Mouse (Mus musculus) C2C12 (cell line): ENCODE measurements around the gene Rbsn. TPM values are rescaled to one million over a fixed set of nuclear protein-coding genes. Genes with fewer than 3 reads are reported as not detected.

Source experiments
- H3K27me3 ChIP-seq: one replicate; pipeline ENCODE4 v1.6.1; 2011; ENCODE audit not compliant: control insufficient read depth, insufficient read depth, insufficient read length
- H3K36me3 ChIP-seq: one replicate; pipeline ENCODE4 v1.6.1; 2011; ENCODE audit not compliant: control insufficient read depth, insufficient read depth
- H3K4me3 ChIP-seq: one replicate; pipeline ENCODE4 v1.5.1; 2011; ENCODE audit warnings: mild to moderate bottlenecking, control low read depth; ENCODE audit not compliant: poor library complexity, insufficient read depth, severe bottlenecking
- H3K79me2 ChIP-seq: one replicate; pipeline ENCODE4 v1.6.1; 2011; ENCODE audit not compliant: control insufficient read depth, insufficient read depth
- H3K79me3 ChIP-seq: one replicate; pipeline ENCODE4 v1.6.1; 2011; ENCODE audit warnings: low read depth, control low read depth
- H3ac ChIP-seq: one replicate; pipeline ENCODE3; 2011; ENCODE audit warnings: low read depth; ENCODE audit not compliant: control insufficient read depth, insufficient read length
- CEBPB ChIP-seq: IDR thresholded peaks from one replicate; pipeline ENCODE4 v1.6.1; 2011; ENCODE audit warnings: low read depth, mild to moderate bottlenecking, control low read depth, moderate library complexity
- CTCF ChIP-seq: IDR thresholded peaks from one replicate; pipeline ENCODE4 v1.5.1; 2011; ENCODE audit not compliant: control insufficient read depth, insufficient read depth, insufficient read length
- FOSL1 ChIP-seq: IDR thresholded peaks from one replicate; pipeline ENCODE4 v1.8.0; 2011; ENCODE audit warnings: mild to moderate bottlenecking, low read length; ENCODE audit not compliant: poor library complexity, insufficient read depth, severe bottlenecking
- MAX ChIP-seq: IDR thresholded peaks from one replicate; pipeline ENCODE4 v1.6.1; 2011; ENCODE audit warnings: mild to moderate bottlenecking, control low read depth
- MYOD1 ChIP-seq: IDR thresholded peaks from one replicate; pipeline ENCODE4 v1.6.1; 2011; ENCODE audit warnings: low read depth; ENCODE audit not compliant: control insufficient read depth, insufficient read length
- MYOG ChIP-seq: IDR thresholded peaks from one replicate; pipeline ENCODE4 v1.6.1; 2011; ENCODE audit not compliant: control insufficient read depth, insufficient read length; ENCODE audit errors: extremely low read depth
- USF1 ChIP-seq: IDR thresholded peaks from one replicate; pipeline ENCODE4 v1.6.1; 2011; ENCODE audit warnings: low read depth, mild to moderate bottlenecking, control low read depth, moderate library complexity
- polyA plus RNA-seq: library from polyadenylated mRNA; unstranded; fragments of >200 nt; fragmentation: generic; extraction: Trizol; gene quantifications from one replicate; pipeline ENCODE4 v1.2.1, GENCODE M21; 2012; ENCODE audit warnings: missing spikeins

Rbsn gene
- polyA plus RNA-seq, 1 experiment, result 9.4 TPM

DNA sequence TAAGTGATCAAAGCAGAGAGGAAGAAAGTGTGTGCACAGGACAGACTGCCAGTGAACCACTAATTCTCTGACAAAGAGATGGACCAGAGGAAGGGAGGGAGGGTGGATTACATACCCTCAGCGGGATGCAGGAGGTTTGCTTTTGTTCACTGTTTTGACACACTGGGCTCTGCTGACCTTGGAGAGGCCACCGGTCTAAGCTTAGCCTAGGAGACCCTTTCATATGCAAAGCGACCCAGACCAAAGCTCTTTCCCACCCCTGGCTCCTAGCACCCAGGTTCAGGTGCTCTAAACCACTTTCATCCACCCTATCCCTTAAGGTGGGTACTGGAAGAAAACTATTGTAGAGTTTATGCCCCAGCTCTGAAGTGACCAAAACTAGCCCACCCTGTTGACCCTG is 31.6 kb upstream of the Rbsn start:
- Histone ChIP-seq H3K79me3 (no peaks in the 10 kb centered on the region), H3K79me2 (no peaks in the 10 kb centered on the region), H3K27me3 (peaks cover 33% of the 10 kb centered on the region), H3ac (no peak overlapping the region), H3K4me3 (no peak overlapping the region), H3K36me3 (no peaks in the 10 kb centered on the region)
- TF ChIP-seq MYOG, result no peak
- TF ChIP-seq MAX, result no peak
- TF ChIP-seq CEBPB, result no peak
- TF ChIP-seq USF1, result no peak

- Histone ChIP-seq H3K79me2 (no peaks in the 10 kb centered on the region), H3K79me3 (no peaks in the 10 kb centered on the region), H3K27me3 (peaks cover 33% of the 10 kb centered on the region), H3K36me3 (no peaks in the 10 kb centered on the region), H3K4me3 (no peak within 1 kb of the TSS), H3ac (no peak within 1 kb of the TSS)
- TF ChIP-seq FOSL1 (no peak), USF1 (no peak), MYOG (no peak), CEBPB (no peak), CTCF (no peak), MAX (no peak), MYOD1 (no peak)
Observed at GRCm38 (mm10) chr6:92244591-92244990, 29.9 kb upstream of the Rbsn start, which contains the start of gene Trh. Trh (minus strand) TSS chr6:92244650.

GRCm38 (mm10) chr6:92241178-92241906 is 26.6 kb upstream of the Rbsn start:
- no peaks in the 10 kb centered on the region for H3K36me3 ChIP-seq
- H3ac ChIP-seq, result no peak overlapping the region
- H3K79me2 ChIP-seq, result no peaks in the 10 kb centered on the region
- TF ChIP-seq MAX, result no peak
- TF ChIP-seq CEBPB, result no peak
- no peak for TF ChIP-seq CTCF
- TF ChIP-seq USF1, result peak; percentile 88
- no peak for TF ChIP-seq MYOG
- no peak overlapping the region for H3K4me3 ChIP-seq
- H3K79me3 ChIP-seq, result no peaks in the 10 kb centered on the region
- peaks cover 32% of the 10 kb centered on the region for H3K27me3 ChIP-seq

- TF ChIP-seq CTCF (no peak), CEBPB (no peak), MAX (no peak), USF1 (no peak)
- Histone ChIP-seq H3K79me3 (no peaks in the 10 kb centered on the region), H3ac (no peak overlapping the region), H3K36me3 (no peaks in the 10 kb centered on the region), H3K27me3 (peaks cover 4% of the 10 kb centered on the region), H3K4me3 (no peak overlapping the region), H3K79me2 (no peaks in the 10 kb centered on the region)
Observed at GRCm38 (mm10) chr6:92235036-92235435, 20.3 kb upstream of the Rbsn start.

DNA sequence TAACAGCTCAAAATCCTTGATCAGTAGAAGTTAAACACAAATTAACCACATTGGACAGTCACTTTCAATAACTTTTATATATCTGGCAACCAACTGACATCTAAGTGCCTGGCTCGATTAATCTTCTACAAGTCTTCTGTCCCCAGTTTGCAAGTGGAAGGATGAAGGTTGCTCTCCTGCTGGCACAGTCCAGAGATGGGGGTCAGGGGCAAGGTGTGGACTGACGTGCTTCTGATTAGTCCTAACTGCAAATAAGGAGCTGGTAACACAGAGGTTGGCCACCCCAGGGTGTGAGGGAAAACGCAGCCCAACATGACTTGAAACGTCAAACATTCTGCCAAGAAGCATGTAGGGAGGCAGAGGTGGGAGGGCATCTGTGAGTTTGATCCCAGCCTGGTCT is 17.0 kb upstream of the Rbsn start:
- Histone ChIP-seq H3K79me3 (no peaks in the 10 kb centered on the region), H3K79me2 (no peaks in the 10 kb centered on the region), H3K4me3 (no peak overlapping the region), H3ac (no peak overlapping the region), H3K36me3 (no peaks in the 10 kb centered on the region), H3K27me3 (peaks cover 4% of the 10 kb centered on the region)
- no peak for TF ChIP-seq CTCF
- TF ChIP-seq MAX, result no peak
- no peak for TF ChIP-seq USF1
- no peak for TF ChIP-seq MYOD1
- TF ChIP-seq MYOG, result no peak
- no peak for TF ChIP-seq FOSL1
- no peak for TF ChIP-seq CEBPB

DNA sequence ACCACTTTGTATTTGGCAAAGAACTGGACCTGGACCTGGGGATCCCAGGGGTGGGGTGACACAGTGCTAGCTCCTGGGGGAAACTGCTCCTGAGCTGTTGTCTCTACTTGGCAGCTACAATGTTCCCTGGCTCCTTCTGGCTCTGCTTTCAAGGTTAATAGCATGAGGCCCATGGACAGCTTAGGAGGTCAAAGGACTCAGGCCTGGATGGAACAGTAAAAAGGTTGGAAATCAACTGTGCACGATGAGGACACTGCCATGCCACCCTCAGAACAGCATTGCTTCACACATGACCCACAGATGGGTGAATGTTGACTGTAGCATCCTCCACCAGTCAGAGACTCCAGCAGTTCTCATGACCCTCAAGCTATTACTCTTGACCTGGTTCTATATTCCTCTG is 16.6 kb upstream of the Rbsn start:
- H3K79me2 ChIP-seq, result no peaks in the 10 kb centered on the region
- no peak overlapping the region for H3K4me3 ChIP-seq
- no peaks in the 10 kb centered on the region for H3K79me3 ChIP-seq
- no peak overlapping the region for H3ac ChIP-seq
- H3K36me3 ChIP-seq, result no peaks in the 10 kb centered on the region
- peaks cover 4% of the 10 kb centered on the region for H3K27me3 ChIP-seq
- TF ChIP-seq CTCF (no peak), MYOD1 (no peak), CEBPB (no peak), MYOG (no peak), MAX (no peak), FOSL1 (no peak), USF1 (no peak)
